16 mouse cellular contexts compared by ENCODE assay signal in the genomic region with DNA sequence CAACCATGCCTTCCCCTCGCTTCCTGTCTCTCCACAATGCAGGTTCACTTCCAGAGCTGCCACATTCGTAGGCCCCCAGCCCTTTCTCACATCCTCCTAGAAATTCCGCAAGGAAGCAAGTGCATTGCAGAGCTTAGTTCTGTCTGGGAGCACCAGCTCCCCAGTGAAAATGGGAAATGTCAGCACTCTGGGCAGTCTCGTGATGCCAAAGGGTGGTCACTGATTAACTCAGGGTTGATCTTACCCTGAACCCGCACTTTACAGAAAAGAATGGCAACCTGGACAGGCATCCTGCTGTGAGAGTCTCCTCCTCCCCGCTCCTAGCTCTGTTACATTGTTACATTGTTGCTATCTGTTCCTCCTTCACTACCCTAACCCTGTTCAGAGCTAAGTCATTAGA. TPM values are rescaled to one million over a fixed set of nuclear protein-coding genes. Genes with fewer than 3 reads are reported as not detected.
A peak's percentile ranks its signal among the peaks of the same experiment; 100 is the strongest.
DNase-seq lines count a peak whose midpoint lies in the region; ATAC-seq lines count a peak whose summit lies in the region.
"Had no signal": no experiment of that assay in that cellular context is flagged by ENCODE, and none has a peak within 500 bp of the region (broad histone marks: within the 10 kb centered on the region; RNA-seq: fewer than 3 reads in every experiment).

No protein-coding gene starts in this region.

- 67% methylated on average over 6 of the region's 6 CpGs for WGBS in kidney, embryonic 14.5 days
- 76% methylated on average over 6 of the region's 6 CpGs for WGBS in liver, embryonic 12.5 days (ENCODE audit: insufficient replicate concordance)

- H3K4me3 ChIP-seq in kidney, embryonic 14.5 days (ENCODE audit: low read length): no peak overlapping the region
- H3K4me3 ChIP-seq in liver, embryonic 12.5 days: no peak overlapping the region
- H3K4me3 ChIP-seq: erythroblast, embryonic 14.5 days; layer of hippocampus, adult 2 months; limb, embryonic 15.5 days; neural tube, embryonic 12.5 days had no signal

- intact Hi-C loops in left cerebral cortex, postnatal 25 days (cut with DNase I): no loop called here

- H3K9me3 ChIP-seq in kidney, embryonic 14.5 days (ENCODE audit: control insufficient read depth, low read length): no peaks in the 10 kb centered on the region
- no peaks in the 10 kb centered on the region for H3K9me3 ChIP-seq in liver, embryonic 12.5 days (replicated peaks)
- H3K9me3 ChIP-seq: limb, embryonic 15.5 days; neural tube, embryonic 12.5 days had no signal

- ATAC-seq in kidney, embryonic 14.5 days (ENCODE audit: low FRiP score, low TSS enrichment): no peak
- ATAC-seq in liver, embryonic 12.5 days: 0 out of 2 replicates have a peak, but pooled peaks have one; percentile 35
- ATAC-seq in erythroid progenitor cell, adult 5-6 weeks (replicated peaks; ENCODE audit: low FRiP score, poor library complexity, severe bottlenecking): no peak

- H3K27ac ChIP-seq in kidney, embryonic 14.5 days (ENCODE audit: low read depth, low read length): peak overlapping the region; percentile 73
- H3K27ac ChIP-seq in liver, embryonic 12.5 days: peak overlapping the region; percentile 49; the same call in 1 of the 2 replicates
- H3K27ac ChIP-seq: hindbrain, embryonic 14.5 days; layer of hippocampus, adult 2 months; limb, embryonic 15.5 days; neural tube, embryonic 12.5 days had no signal

- 0 out of 2 replicates have a peak overlapping the region, but pooled peaks have one; percentile 5 for H3K4me2 ChIP-seq in kidney, embryonic 14.5 days (replicated peaks; ENCODE audit: low read depth, low read length)
- peak overlapping the region; percentile 38 for H3K4me2 ChIP-seq in liver, embryonic 12.5 days
- H3K4me2 ChIP-seq: hindbrain, embryonic 14.5 days; limb, embryonic 15.5 days; neural tube, embryonic 12.5 days had no signal

- no peaks in the 10 kb centered on the region for H3K36me3 ChIP-seq in kidney, embryonic 14.5 days (ENCODE audit: control insufficient read depth, insufficient read depth, low read length)
- peaks cover 6% of the 10 kb centered on the region; the same call in 1 of the 2 replicates for H3K36me3 ChIP-seq in liver, embryonic 12.5 days
- H3K36me3 ChIP-seq: limb, embryonic 15.5 days; neural tube, embryonic 12.5 days had no signal

- H3K27me3 ChIP-seq in kidney, embryonic 14.5 days (ENCODE audit: control insufficient read depth, insufficient read depth, low read length): no peaks in the 10 kb centered on the region
- H3K27me3 ChIP-seq in liver, embryonic 12.5 days (replicated peaks): no peaks in the 10 kb centered on the region
- H3K27me3 ChIP-seq: limb, embryonic 15.5 days; neural tube, embryonic 12.5 days had no signal

- peaks cover 27% of the 10 kb centered on the region for H3K4me1 ChIP-seq in kidney, embryonic 14.5 days (ENCODE audit: control insufficient read depth, insufficient read depth, low read length)
- H3K4me1 ChIP-seq in liver, embryonic 12.5 days: peaks cover 72% of the 10 kb centered on the region

- DNase-seq in testis, postnatal 14 days (ENCODE audit: low spot score): peak; percentile 61
- no peak for DNase-seq in testis, postnatal 10 days (ENCODE audit: low spot score)
- no peak for DNase-seq in left cerebral cortex, postnatal 25 days (ENCODE audit: low spot score in 2 of 2)
- DNase-seq in right cerebral cortex, adult 18-20 months: no peak
- DNase-seq in adrenal gland, postnatal 36 days: no peak
- DNase-seq: cerebellum, adult 8-10 months; lung, postnatal 4 days; thymus, postnatal 36 days had no signal

- H3K9ac ChIP-seq in kidney, embryonic 14.5 days (ENCODE audit: low read depth, low read length): no peak overlapping the region
- no peak overlapping the region for H3K9ac ChIP-seq in liver, embryonic 12.5 days
- H3K9ac ChIP-seq: hindbrain, embryonic 14.5 days; limb, embryonic 15.5 days; neural tube, embryonic 12.5 days had no signal

RNA-seq across cellular contexts. Expression of gene Wdfy3, which starts 16.8 kb away (rescaled TPM):
- 20.2 and 27.7 TPM in 2 replicates for polyA plus RNA-seq in kidney, embryonic 14.5 days (2014; fragmentation: Nextera tagmentation; extraction: Ambion mirVana)
- polyA plus RNA-seq in liver, embryonic 12.5 days (2016; fragmentation: Nextera tagmentation; extraction: Ambion mirVana): 7.4 and 7.8 TPM in 2 replicates
- 15.9 and 16.2 TPM in 2 replicates for total RNA-seq in erythroid progenitor cell, adult 5-6 weeks (2015; ENCODE audit: low replicate concordance)
- total RNA-seq in erythroid progenitor cell, adult 5-6 weeks (2017; ENCODE audit: low replicate concordance): 13.7 and 17.8 TPM in 2 replicates
- 100 to 1,000 TPM; 125 to 129 TPM for total RNA-seq in left cerebral cortex, postnatal 25 days (2021)
- 10 to 100 TPM; 41.5 to 51.1 TPM for total RNA-seq in adrenal gland, postnatal 36 days (2021)
